18 mouse cellular contexts compared by ENCODE assay signal in the genomic region with DNA sequence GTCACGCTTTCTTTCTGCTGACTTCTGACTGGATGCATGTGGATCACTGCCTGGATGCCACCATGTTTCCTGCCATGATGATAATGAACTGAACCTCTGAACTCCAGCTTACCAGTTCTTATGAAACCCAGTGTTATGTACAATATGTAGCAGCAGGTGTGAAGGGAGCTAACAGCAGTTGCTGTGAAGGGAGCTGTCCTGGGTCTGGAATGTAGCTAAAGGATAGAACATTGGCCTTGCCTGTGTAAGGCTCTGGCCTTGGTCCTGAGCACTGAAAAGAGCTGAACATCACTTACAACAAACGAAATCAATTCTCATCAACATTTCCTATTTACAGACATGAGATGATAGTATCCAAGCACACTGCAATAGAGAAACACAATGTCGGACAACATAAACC. TPM values are rescaled to one million over a fixed set of nuclear protein-coding genes. Genes with fewer than 3 reads are reported as not detected.
DNase-seq lines count a peak whose midpoint lies in the region.
"Had no signal": no experiment of that assay in that cellular context is flagged by ENCODE, and none has a peak within 500 bp of the region (broad histone marks: within the 10 kb centered on the region; RNA-seq: fewer than 3 reads in every experiment).

No protein-coding gene starts in this region.

- WGBS in heart, embryonic 10.5 days: 80% methylated on average over 3 of the region's 3 CpGs
- 85% methylated on average over 3 of the region's 3 CpGs for WGBS in embryonic facial prominence, embryonic 10.5 days

- H3K4me1 ChIP-seq in heart, embryonic 10.5 days: no peaks in the 10 kb centered on the region
- H3K4me1 ChIP-seq in embryonic facial prominence, embryonic 10.5 days: no peaks in the 10 kb centered on the region
- H3K4me1 ChIP-seq: limb, embryonic 15.5 days; lung, embryonic 15.5 days had no signal

- DNase-seq in heart, postnatal 4 days: peak; percentile 40
- DNase-seq in heart, embryonic 10.5 days (ENCODE audit: low spot score): no peak
- DNase-seq in ovary, postnatal 14 days (ENCODE audit: low spot score): peak; percentile 18
- no peak for DNase-seq in ovary, postnatal 10 days (ENCODE audit: low spot score)
- DNase-seq in embryonic facial prominence, embryonic 10.5 days (ENCODE audit: low spot score): peak; percentile 30
- no peak for DNase-seq in yolk sac, embryonic 10.5 days (ENCODE audit: low spot score)
- DNase-seq in spleen, postnatal 36 days (ENCODE audit: low spot score in 2 of 2): no peak
- DNase-seq: cerebellum, adult 11-12 months; heart, postnatal 36 days; kidney, postnatal 14 days; thymus, postnatal 36 days had no signal

- H3K4me3 ChIP-seq in heart, embryonic 10.5 days: no peak overlapping the region
- H3K4me3 ChIP-seq in embryonic facial prominence, embryonic 10.5 days: no peak overlapping the region
- H3K4me3 ChIP-seq: limb, embryonic 15.5 days; lung, embryonic 15.5 days had no signal

- no peaks in the 10 kb centered on the region for H3K27me3 ChIP-seq in heart, embryonic 10.5 days (ENCODE audit: insufficient read depth, poor library complexity, severe bottlenecking)
- no peaks in the 10 kb centered on the region for H3K27me3 ChIP-seq in embryonic facial prominence, embryonic 10.5 days (replicated peaks; ENCODE audit: low read depth, poor library complexity, severe bottlenecking)
- H3K27me3 ChIP-seq: limb, embryonic 15.5 days; lung, embryonic 15.5 days had no signal

- H3K27ac ChIP-seq in heart, embryonic 10.5 days: no peak overlapping the region
- no peak overlapping the region for H3K27ac ChIP-seq in embryonic facial prominence, embryonic 10.5 days (replicated peaks)
- H3K27ac ChIP-seq: limb, embryonic 15.5 days; lung, embryonic 15.5 days had no signal

- H3K36me3 ChIP-seq in heart, embryonic 10.5 days: no peaks in the 10 kb centered on the region
- H3K36me3 ChIP-seq in embryonic facial prominence, embryonic 10.5 days (replicated peaks): no peaks in the 10 kb centered on the region
- H3K36me3 ChIP-seq: limb, embryonic 15.5 days; lung, embryonic 15.5 days had no signal

- H3K9me3 ChIP-seq in heart, embryonic 10.5 days: no peaks in the 10 kb centered on the region
- no peaks in the 10 kb centered on the region for H3K9me3 ChIP-seq in embryonic facial prominence, embryonic 10.5 days
- H3K9me3 ChIP-seq: limb, embryonic 15.5 days; lung, embryonic 15.5 days had no signal

RNA-seq across cellular contexts. Expression of a gene that starts 7.6 kb away (rescaled TPM):
- total RNA-seq in heart, postnatal 4 days (2021): under 1 TPM; 0.45 to 0.48 TPM
- 0.58 and 0.94 TPM in 2 replicates for polyA plus RNA-seq in heart, embryonic 10.5 days (2016; fragmentation: Nextera tagmentation; extraction: Ambion mirVana)
- polyA plus RNA-seq in embryonic facial prominence, embryonic 10.5 days (2016; fragmentation: Nextera tagmentation; extraction: Ambion mirVana): not detected in 2 replicates
- total RNA-seq: common myeloid progenitor, adult 5-6 weeks had no signal
- polyA plus RNA-seq: inflammation-experienced regulatory T-cells, adult 6 months; midbrain, embryonic 11.5 days had no signal

RNA-seq across cellular contexts. Expression of a gene that starts 18.9 kb away (rescaled TPM):
- total RNA-seq in heart, postnatal 4 days (2021): under 1 TPM; 0.12 to 0.29 TPM
- 0.07 and 0.11 TPM in 2 replicates for polyA plus RNA-seq in heart, embryonic 10.5 days (2016; fragmentation: Nextera tagmentation; extraction: Ambion mirVana)
- not detected in 2 replicates for polyA plus RNA-seq in embryonic facial prominence, embryonic 10.5 days (2016; fragmentation: Nextera tagmentation; extraction: Ambion mirVana)
- polyA plus RNA-seq: midbrain, embryonic 11.5 days; stomach, embryonic 14.5 days had no signal

RNA-seq across cellular contexts. Expression of a gene that starts 40.8 kb away (rescaled TPM):
- not detected for total RNA-seq in heart, postnatal 4 days (2021)
- polyA plus RNA-seq in heart, embryonic 10.5 days (2016; fragmentation: Nextera tagmentation; extraction: Ambion mirVana): not detected in 2 replicates
- not detected in 2 replicates for polyA plus RNA-seq in embryonic facial prominence, embryonic 10.5 days (2016; fragmentation: Nextera tagmentation; extraction: Ambion mirVana)
- total RNA-seq: common myeloid progenitor, adult 5-6 weeks; granulocyte monocyte progenitor cell, adult 5-6 weeks had no signal
- polyA plus RNA-seq: inflammation-experienced regulatory T-cells, adult 6 months; limb, embryonic 15.5 days; lung, embryonic 15.5 days; midbrain, embryonic 11.5 days had no signal

RNA-seq across cellular contexts. Expression of a gene that starts 57.6 kb away (rescaled TPM):
- total RNA-seq in heart, postnatal 4 days (2021): 1 to 10 TPM in 1 of 2 experiments, under 1 TPM in 1; 0.69 to 1.4 TPM
- polyA plus RNA-seq in heart, embryonic 10.5 days (2016; fragmentation: Nextera tagmentation; extraction: Ambion mirVana): 0.18 and 0.22 TPM in 2 replicates
- 0.05 and 0.22 TPM in 2 replicates for polyA plus RNA-seq in embryonic facial prominence, embryonic 10.5 days (2016; fragmentation: Nextera tagmentation; extraction: Ambion mirVana)
- total RNA-seq: common myeloid progenitor, adult 5-6 weeks; granulocyte monocyte progenitor cell, adult 5-6 weeks had no signal
- polyA plus RNA-seq: inflammation-experienced regulatory T-cells, adult 6 months; midbrain, embryonic 11.5 days; stomach, embryonic 14.5 days had no signal

Comparison
In these comparisons a context has a peak if more than half of its experiments do, and no peak if none do; other contexts are left out.
1. DNase-seq: peak in heart, postnatal 4 days (single experiment), ovary, postnatal 14 days (single experiment) and embryonic facial prominence, embryonic 10.5 days (single experiment); none in heart, embryonic 10.5 days (single experiment), ovary, postnatal 10 days (single experiment), yolk sac, embryonic 10.5 days (single experiment) and spleen, postnatal 36 days (0 of 2).